Mouse (Mus musculus) bone marrow macrophage, adult 2 months (primary cell): ENCODE measurements around the gene Esrrg.

Experiments
- CTCF ChIP-seq: IDR thresholded peaks from 2 replicates; pipeline ENCODE4 v1.5.1; 2012; ENCODE audit warnings: low read depth, mild to moderate bottlenecking, low read length, moderate library complexity
- POLR2A ChIP-seq: IDR thresholded peaks from 2 replicates; pipeline ENCODE4 v1.6.1; 2012; ENCODE audit warnings: mild to moderate bottlenecking, low read depth, low read length, borderline replicate concordance

GRCm38 (mm10) chr1:187749294-187749693 lies 140.7 kb downstream of the Esrrg start:
- no peak for TF ChIP-seq CTCF
- no peak for TF ChIP-seq POLR2A
